Mouse (Mus musculus) brain, embryonic 14.5 days (tissue): ENCODE results near the gene Stat4.

Source experiments
- CTCF ChIP-seq: fragments of 200-500 bp; IDR thresholded peaks from 2 replicates; pipeline ENCODE4 v1.5.1; 2012; ENCODE audit warnings: inconsistent platforms, mild to moderate bottlenecking, moderate library complexity, borderline replicate concordance; ENCODE audit not compliant: insufficient read depth, insufficient read length; ENCODE audit errors: extremely low read depth
- POLR2A ChIP-seq: fragments of 200-500 bp; IDR thresholded peaks from 2 replicates; pipeline ENCODE4 v1.6.1; 2012; ENCODE audit warnings: mild to moderate bottlenecking, inconsistent platforms, borderline replicate concordance; ENCODE audit not compliant: poor library complexity, insufficient read depth, insufficient read length, severe bottlenecking; ENCODE audit errors: extremely low read depth

DNA sequence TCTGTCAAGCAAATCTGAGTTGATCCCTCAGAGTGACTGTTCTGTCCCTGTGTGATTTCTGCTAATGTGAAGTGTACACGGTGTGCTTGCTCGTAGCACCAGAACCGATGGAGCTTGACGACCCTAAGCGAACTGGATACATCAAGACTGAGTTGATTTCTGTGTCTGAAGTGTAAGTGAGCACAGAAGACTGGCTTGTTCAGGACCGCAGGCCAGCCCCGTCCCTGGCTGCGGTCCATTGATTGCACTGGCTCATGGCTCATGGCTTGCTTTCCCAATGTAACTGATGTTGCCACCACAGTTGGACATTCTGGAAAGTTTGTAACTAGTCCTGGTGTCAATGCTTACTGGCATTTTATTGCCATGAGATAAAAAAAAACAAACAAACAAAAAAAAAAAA is 167.9 kb downstream of the Stat4 start:
- TF ChIP-seq POLR2A = no peak
- TF ChIP-seq CTCF = no peak
